Mouse (Mus musculus): Measurements from ENCODE around the gene Nsun7. TPM values are rescaled to one million over a fixed set of nuclear protein-coding genes. Genes with fewer than 3 reads are reported as not detected.

The Nsun7 gene
- polyA plus RNA-seq (2012; ENCODE audit: low replicate concordance) = not detected in 2 replicates

GRCm38 (mm10) chr5:66259756-66260448 is at the start of gene Nsun7:
TSS of gene Nsun7 (plus strand) at chr5:66259897.

Other genes starting within 250 kb of the Nsun7 start
- 3.0 and 5.0 TPM in 2 replicates for gene Rbm47, start 86.8 kb upstream of the Nsun7 start, polyA plus RNA-seq (2012; ENCODE audit: low replicate concordance)

All from leukemia stem cell, adult 10-12 weeks (primary cell).